Mouse (Mus musculus): ENCODE results near the gene Mpzl3.
"Not testable (repeated sequence)": the region's sequence is repeated elsewhere in the genome, so short reads cannot be mapped to it uniquely, and the experiment has no call there.

Gene Mpzl3

GRCm38 (mm10) chr9:45055082-45055713 is at the start of gene Mpzl3:
Gene Mpzl3 (plus strand): TSS chr9:45055186.
- DNase-seq: peak; percentile 91 to 93

GRCm38 (mm10) chr9:45007404-45007803 is 47.6 kb upstream of the Mpzl3 start:
- no peak for DNase-seq

GRCm38 (mm10) chr9:45008342-45008741 is 46.6 kb upstream of the Mpzl3 start:
- no peak for DNase-seq

- no peak for DNase-seq
Observed at GRCm38 (mm10) chr9:45009180-45010078, 45.6 kb upstream of the Mpzl3 start, which contains the start of gene Cd3e. Gene Cd3e (minus strand): TSS chr9:45009627.

GRCm38 (mm10) chr9:45010461-45010860 is 44.5 kb upstream of the Mpzl3 start:
- DNase-seq: no peak

- no peak for DNase-seq
Observed at GRCm38 (mm10) chr9:45011291-45011690, 43.7 kb upstream of the Mpzl3 start.

GRCm38 (mm10) chr9:45014879-45015278 is 40.1 kb upstream of the Mpzl3 start:
- DNase-seq: peak in 1 of 2 experiments; percentile 14

GRCm38 (mm10) chr9:45015841-45016240 is 39.1 kb upstream of the Mpzl3 start:
- no peak for DNase-seq

GRCm38 (mm10) chr9:45018031-45018430 is 37.0 kb upstream of the Mpzl3 start:
- no peak for DNase-seq

GRCm38 (mm10) chr9:45022800-45023199 is 32.2 kb upstream of the Mpzl3 start:
- DNase-seq: peak; percentile 78 to 82

GRCm38 (mm10) chr9:45023638-45024037 is 31.3 kb upstream of the Mpzl3 start:
- no peak for DNase-seq

GRCm38 (mm10) chr9:45024187-45024586 is 30.8 kb upstream of the Mpzl3 start:
- DNase-seq: no peak

GRCm38 (mm10) chr9:45027376-45027775 is 27.6 kb upstream of the Mpzl3 start:
- no peak for DNase-seq

- peak; percentile 42 to 53 for DNase-seq
Observed at GRCm38 (mm10) chr9:45030341-45030740, 24.6 kb upstream of the Mpzl3 start.

GRCm38 (mm10) chr9:45032261-45032660 is 22.7 kb upstream of the Mpzl3 start:
- DNase-seq: no peak

GRCm38 (mm10) chr9:45034526-45034925 is 20.5 kb upstream of the Mpzl3 start:
- no peak for DNase-seq

- not testable (repeated sequence) for DNase-seq
Observed at GRCm38 (mm10) chr9:45037803-45038202, 17.2 kb upstream of the Mpzl3 start.

GRCm38 (mm10) chr9:45039499-45039898 is 15.5 kb upstream of the Mpzl3 start, which contains the start of gene Mpzl2:
Gene Mpzl2 (plus strand): TSS chr9:45039799.
- no peak for DNase-seq

- peak in 1 of 2 experiments; percentile 29 for DNase-seq
Observed at GRCm38 (mm10) chr9:45040066-45040845, 14.7 kb upstream of the Mpzl3 start.

GRCm38 (mm10) chr9:45041131-45041838 is 13.7 kb upstream of the Mpzl3 start:
- peak; percentile 35 to 36 for DNase-seq

GRCm38 (mm10) chr9:45042056-45042720 is 12.8 kb upstream of the Mpzl3 start:
- DNase-seq: peak; percentile 16 to 20

GRCm38 (mm10) chr9:45042947-45043346 is 12.0 kb upstream of the Mpzl3 start:
- DNase-seq: peak in 1 of 2 experiments; percentile 25
